Mouse (Mus musculus) adrenal gland, postnatal 36 days (tissue): ENCODE measurements at regions not wholly inside any gene's neighbourhood (a gene's known extent, or its start where the extent isn't known, plus 50 kb on each side); places are given as distances from the start of the nearest gene placed in this dataset.

Source experiments
- DNase-seq, 2 experiments: peaks; one replicate each; pipeline ENCODE4 v3.0.0; 2021; ENCODE audit warnings: mixed read lengths in 1 of 2

- DNase-seq, result no peak
These were observed 130.7 kb downstream of the Cep170 start for GRCm38 (mm10) chr1:176683146-176683545.

- no peak for DNase-seq
These were observed 131.9 kb downstream of the Cep170 start for GRCm38 (mm10) chr1:176681971-176682370.

- DNase-seq, result no peak
These were observed 138.7 kb downstream of the Cep170 start for GRCm38 (mm10) chr1:176675184-176675583.

- DNase-seq, result no peak
These were observed 142.8 kb downstream of the Cep170 start for GRCm38 (mm10) chr1:176671081-176671480.

GRCm38 (mm10) chr1:176667552-176668306 lies 146.1 kb downstream of the Cep170 start:
- no peak for DNase-seq

- DNase-seq, result no peak
These were observed 153.6 kb downstream of the Cep170 start for GRCm38 (mm10) chr1:176660286-176660685.

- DNase-seq, result no peak
These were observed 155.2 kb downstream of the Cep170 start for GRCm38 (mm10) chr1:176658639-176659038.

GRCm38 (mm10) chr1:176655487-176656333 lies 158.2 kb downstream of the Cep170 start:
- no peak for DNase-seq

- no peak for DNase-seq
These were observed 169.6 kb downstream of the Cep170 start for GRCm38 (mm10) chr1:176644248-176644647.

GRCm38 (mm10) chr1:176623171-176623570 lies 190.7 kb downstream of the Cep170 start:
- no peak for DNase-seq

GRCm38 (mm10) chr1:176622213-176622612 lies 191.7 kb downstream of the Cep170 start:
- DNase-seq, result no peak

- no peak for DNase-seq
These were observed 192.6 kb downstream of the Cep170 start for GRCm38 (mm10) chr1:176621285-176621684.

- no peak for DNase-seq
These were observed 195.0 kb downstream of the Cep170 start for GRCm38 (mm10) chr1:176618896-176619295.

- DNase-seq, result no peak
These were observed 198.2 kb downstream of the Cep170 start for GRCm38 (mm10) chr1:176615673-176616072.

- DNase-seq, result no peak
These were observed 219.6 kb downstream of the Cep170 start for GRCm38 (mm10) chr1:176594312-176594711.

- no peak for DNase-seq
These were observed 225.7 kb downstream of the Cep170 start for GRCm38 (mm10) chr1:176588144-176588543.

GRCm38 (mm10) chr1:176573703-176574102 lies 240.2 kb downstream of the Cep170 start:
- DNase-seq, result no peak

- no peak for DNase-seq
These were observed 255.1 kb downstream of the Cep170 start for GRCm38 (mm10) chr1:176558457-176559415.

GRCm38 (mm10) chr1:176534417-176534816 lies 259.3 kb upstream of the Pld5 start:
- no peak for DNase-seq

GRCm38 (mm10) chr1:176529037-176529436 lies 253.9 kb upstream of the Pld5 start:
- DNase-seq, result no peak

- no peak for DNase-seq
These were observed 236.4 kb upstream of the Pld5 start for GRCm38 (mm10) chr1:176511467-176511866.

- DNase-seq, result no peak
These were observed 230.3 kb upstream of the Pld5 start for GRCm38 (mm10) chr1:176505441-176505840.
